Mouse (Mus musculus) forebrain, embryonic 15.5 days (tissue): Measurements from ENCODE around the gene Zfp428. TPM values are rescaled to one million over a fixed set of nuclear protein-coding genes. Genes with fewer than 3 reads are reported as not detected.
A peak's percentile ranks its signal among the peaks of the same experiment; 100 is the strongest.
"Not testable (repeated sequence)": the region's sequence is repeated elsewhere in the genome, so short reads cannot be mapped to it uniquely, and the experiment has no call there.

Experiments
- ATAC-seq: fragments of 200-750 bp; cut with Nextera tagmentation; replicated peaks from 2 replicates; pipeline ENCODE4 v1.8.0; 2017; ENCODE audit warnings: mild to moderate bottlenecking, moderate TSS enrichment, moderate library complexity
- H3K27ac ChIP-seq: fragments of 300-500 bp; sonication (generic); replicated peaks from 2 replicates; pipeline ENCODE4 v1.5.1; 2015; ENCODE audit warnings: mild to moderate bottlenecking, inconsistent platforms
- H3K27me3 ChIP-seq: fragments of 300-500 bp; sonication (generic); 2 replicates; pipeline ENCODE4 v1.6.1; 2015; ENCODE audit warnings: inconsistent platforms
- H3K36me3 ChIP-seq: fragments of 300-500 bp; sonication (generic); 2 replicates; pipeline ENCODE4 v1.6.1; 2015; ENCODE audit warnings: mild to moderate bottlenecking, inconsistent platforms
- H3K4me1 ChIP-seq: fragments of 300-500 bp; sonication (generic); 2 replicates; pipeline ENCODE4 v1.6.1; 2015; ENCODE audit warnings: inconsistent platforms
- H3K4me2 ChIP-seq: fragments of 300-500 bp; sonication (generic); replicated peaks from 2 replicates; pipeline ENCODE4 v1.6.1; 2015; ENCODE audit warnings: mild to moderate bottlenecking, inconsistent platforms
- H3K4me3 ChIP-seq: fragments of 300-500 bp; sonication (generic); 2 replicates; pipeline ENCODE4 v1.5.1; 2015; ENCODE audit warnings: mild to moderate bottlenecking, inconsistent platforms
- H3K9ac ChIP-seq: fragments of 300-500 bp; sonication (generic); replicated peaks from 2 replicates; pipeline ENCODE4 v1.6.1; 2015; ENCODE audit warnings: mild to moderate bottlenecking, inconsistent platforms
- H3K9me3 ChIP-seq: fragments of 300-500 bp; sonication (generic); 2 replicates; pipeline ENCODE4 v1.6.1; 2016; ENCODE audit warnings: inconsistent platforms
- WGBS: fragments of 180-500 bp; shearing (Covaris S2); methylation state at CpG from one replicate; pipeline ENCODE4 v1.1.7; 2015; ENCODE audit warnings: mixed read lengths; 5-methylcytosine and 5-hydroxymethylcytosine counted together
- polyA plus RNA-seq: library from polyadenylated mRNA; unstranded; fragments of >200 nt; fragmentation: Nextera tagmentation; extraction: Ambion mirVana; gene quantifications from 2 replicates; pipeline ENCODE4 v1.2.1, GENCODE M21; 2015

Zfp428 gene
- polyA plus RNA-seq, 1 experiment from 2014 or later, result 296 TPM

- peak overlapping the region; percentile 100 for H3K27ac ChIP-seq
- peaks cover 28% of the 10 kb centered on the region for H3K36me3 ChIP-seq
- no peaks in the 10 kb centered on the region for H3K9me3 ChIP-seq
- peak overlapping the region; percentile 82 for H3K4me3 ChIP-seq
- no peak for ATAC-seq
- H3K27me3 ChIP-seq, result no peaks in the 10 kb centered on the region
- WGBS, result 6% methylated on average over 15 of the region's 15 CpGs
- peak overlapping the region; percentile 52 for H3K4me2 ChIP-seq
- H3K4me1 ChIP-seq, result peaks cover 50% of the 10 kb centered on the region
- peak overlapping the region; percentile 97 for H3K9ac ChIP-seq
These were observed 1.2 kb upstream of the Zfp428 start for GRCm38 (mm10) chr7:24505447-24506064.

GRCm38 (mm10) chr7:24506065-24506459 lies 744 bp upstream of the Zfp428 start:
- peak overlapping the region; percentile 52 for H3K4me2 ChIP-seq
- peak overlapping the region; percentile 100 for H3K27ac ChIP-seq
- peaks cover 54% of the 10 kb centered on the region for H3K4me1 ChIP-seq
- H3K27me3 ChIP-seq, result no peaks in the 10 kb centered on the region
- H3K36me3 ChIP-seq, result peaks cover 28% of the 10 kb centered on the region
- H3K9me3 ChIP-seq, result no peaks in the 10 kb centered on the region
- peak overlapping the region; percentile 97 for H3K9ac ChIP-seq
- peak overlapping the region; percentile 82 for H3K4me3 ChIP-seq
- no peak for ATAC-seq
- WGBS, result 3% methylated on average over 3 of the region's 3 CpGs

GRCm38 (mm10) chr7:24506476-24506837 lies 349 bp upstream of the Zfp428 start:
- WGBS, result 0% methylated on average over 12 of the region's 12 CpGs
- Histone ChIP-seq H3K27ac (peak overlapping the region; percentile 100), H3K9ac (peak overlapping the region; percentile 97), H3K4me3 (peak overlapping the region; percentile 82), H3K27me3 (no peaks in the 10 kb centered on the region), H3K9me3 (no peaks in the 10 kb centered on the region), H3K4me2 (peak overlapping the region; percentile 52), H3K4me1 (peaks cover 54% of the 10 kb centered on the region), H3K36me3 (peaks cover 27% of the 10 kb centered on the region)
- peak; percentile 20 for ATAC-seq

GRCm38 (mm10) chr7:24507726-24508114 lies 914 bp downstream of the Zfp428 start:
- Histone ChIP-seq H3K9me3 (no peaks in the 10 kb centered on the region), H3K4me1 (peaks cover 54% of the 10 kb centered on the region), H3K27me3 (no peaks in the 10 kb centered on the region), H3K9ac (peak overlapping the region; percentile 97), H3K27ac (peak overlapping the region; percentile 100), H3K4me2 (peak overlapping the region; percentile 52), H3K36me3 (peaks cover 16% of the 10 kb centered on the region), H3K4me3 (peak overlapping the region; percentile 82)
- whole genome bisulfite sequencing, result under 1% methylated on average over 20 of the region's 20 CpGs
- ATAC-seq, result peak; percentile 6

- H3K9ac ChIP-seq, result no peak within 1 kb of the TSS
- H3K27me3 ChIP-seq, result no peaks in the 10 kb centered on the region
- no peak for ATAC-seq
- 88% methylated on average over 7 of the region's 7 CpGs for WGBS
- no peak within 1 kb of the TSS for H3K4me3 ChIP-seq
- H3K27ac ChIP-seq, result no peak within 1 kb of the TSS
- H3K36me3 ChIP-seq, result peaks cover 23% of the 10 kb centered on the region
- peaks cover 35% of the 10 kb centered on the region for H3K4me1 ChIP-seq
- no peak within 1 kb of the TSS for H3K4me2 ChIP-seq
- H3K9me3 ChIP-seq, result no peaks in the 10 kb centered on the region
These were observed 5.5 kb downstream of the Zfp428 start, which contains the start of gene AC161166.1 for GRCm38 (mm10) chr7:24512355-24512754. TSS of gene AC161166.1 (minus strand) at chr7:24512455.

GRCm38 (mm10) chr7:24516319-24516718 lies 9.5 kb downstream of the Zfp428 start:
- not testable (repeated sequence) for H3K4me3 ChIP-seq, H3K4me2 ChIP-seq, H3K9me3 ChIP-seq, H3K9ac ChIP-seq, ATAC-seq, H3K27ac ChIP-seq, H3K27me3 ChIP-seq
- WGBS, result 64% methylated on average over 8 of the region's 8 CpGs
- H3K36me3 ChIP-seq, result peaks cover 23% of the 10 kb centered on the region; the same call in 1 of the 2 replicates
- H3K4me1 ChIP-seq, result peaks cover 14% of the 10 kb centered on the region; the same call in 1 of the 2 replicates

GRCm38 (mm10) chr7:24517077-24517476 lies 10.3 kb downstream of the Zfp428 start:
- Histone ChIP-seq H3K4me3 (no peak overlapping the region), H3K9me3 (no peaks in the 10 kb centered on the region), H3K4me2 (no peak overlapping the region), H3K36me3 (peaks cover 22% of the 10 kb centered on the region; the same call in 1 of the 2 replicates), H3K4me1 (peaks cover 14% of the 10 kb centered on the region; the same call in 1 of the 2 replicates), H3K9ac (no peak overlapping the region), H3K27me3 (no peaks in the 10 kb centered on the region), H3K27ac (peak overlapping the region; percentile 24; the same call in 1 of the 2 replicates)
- WGBS, result 31% methylated on average over 5 of the region's 5 CpGs
- peak; percentile 6; the same call in 1 of the 2 replicates for ATAC-seq

GRCm38 (mm10) chr7:24517654-24518053 lies 10.8 kb downstream of the Zfp428 start:
- peaks cover 14% of the 10 kb centered on the region; the same call in 1 of the 2 replicates for H3K4me1 ChIP-seq
- H3K4me2 ChIP-seq, result no peak overlapping the region
- no peaks in the 10 kb centered on the region for H3K27me3 ChIP-seq
- WGBS, result 36% methylated on average over 6 of the region's 6 CpGs
- ATAC-seq, result peak; percentile 32; the same call in 1 of the 2 replicates
- peak overlapping the region; percentile 13; the same call in 1 of the 2 replicates for H3K9ac ChIP-seq
- peaks cover 20% of the 10 kb centered on the region; the same call in 1 of the 2 replicates for H3K36me3 ChIP-seq
- no peaks in the 10 kb centered on the region for H3K9me3 ChIP-seq
- peak overlapping the region; percentile 78 for H3K27ac ChIP-seq
- no peak overlapping the region for H3K4me3 ChIP-seq

- no peak overlapping the region for H3K27ac ChIP-seq
- no peaks in the 10 kb centered on the region for H3K27me3 ChIP-seq
- H3K4me1 ChIP-seq, result peaks cover 14% of the 10 kb centered on the region; the same call in 1 of the 2 replicates
- no peak overlapping the region for H3K4me2 ChIP-seq
- no peak for ATAC-seq
- 24% methylated on average over 3 of the region's 3 CpGs for WGBS
- H3K4me3 ChIP-seq, result no peak overlapping the region
- no peak overlapping the region for H3K9ac ChIP-seq
- H3K9me3 ChIP-seq, result no peaks in the 10 kb centered on the region
- peaks cover 20% of the 10 kb centered on the region; the same call in 1 of the 2 replicates for H3K36me3 ChIP-seq
These were observed 12.3 kb downstream of the Zfp428 start for GRCm38 (mm10) chr7:24519130-24519529.

GRCm38 (mm10) chr7:24520054-24520453 lies 13.2 kb downstream of the Zfp428 start:
- H3K36me3 ChIP-seq, result peaks cover 16% of the 10 kb centered on the region; the same call in 1 of the 2 replicates
- WGBS, result 83% methylated on average over 10 of the region's 10 CpGs
- not testable (repeated sequence) for H3K27me3 ChIP-seq, H3K4me2 ChIP-seq, H3K9ac ChIP-seq, H3K9me3 ChIP-seq, H3K27ac ChIP-seq, H3K4me3 ChIP-seq, ATAC-seq
- peaks cover 13% of the 10 kb centered on the region; the same call in 1 of the 2 replicates for H3K4me1 ChIP-seq

GRCm38 (mm10) chr7:24522805-24523204 lies 16.0 kb downstream of the Zfp428 start:
- H3K27ac ChIP-seq, result no peak overlapping the region
- ATAC-seq, result no peak
- H3K27me3 ChIP-seq, result no peaks in the 10 kb centered on the region
- no peak overlapping the region for H3K4me2 ChIP-seq
- H3K36me3 ChIP-seq, result peaks cover 7% of the 10 kb centered on the region; the same call in 1 of the 2 replicates
- WGBS, result 73% methylated on average over 5 of the region's 5 CpGs
- H3K4me3 ChIP-seq, result no peak overlapping the region
- H3K9me3 ChIP-seq, result no peaks in the 10 kb centered on the region
- no peak overlapping the region for H3K9ac ChIP-seq
- peaks cover 13% of the 10 kb centered on the region; the same call in 1 of the 2 replicates for H3K4me1 ChIP-seq

GRCm38 (mm10) chr7:24523723-24524122 lies 16.9 kb downstream of the Zfp428 start:
- 85% methylated on average over 6 of the region's 6 CpGs for WGBS
- Histone ChIP-seq H3K36me3 (peaks cover 4% of the 10 kb centered on the region; the same call in 1 of the 2 replicates), H3K4me1 (peaks cover 9% of the 10 kb centered on the region; the same call in 1 of the 2 replicates), H3K27ac (no peak overlapping the region), H3K4me3 (no peak overlapping the region), H3K4me2 (no peak overlapping the region), H3K9me3 (no peaks in the 10 kb centered on the region), H3K9ac (no peak overlapping the region), H3K27me3 (no peaks in the 10 kb centered on the region)
- ATAC-seq, result no peak
